Mouse (Mus musculus): ENCODE measurements around the gene Rbm33. TPM values are rescaled to one million over a fixed set of nuclear protein-coding genes. Genes with fewer than 3 reads are reported as not detected.

Gene Rbm33
- polyA plus RNA-seq, 1 experiment from 2014 or later: 16.8 TPM

- ATAC-seq (ENCODE audit: insufficient number of reproducible peaks, low FRiP score): no peak
- H3K9ac ChIP-seq: no peak overlapping the region
- WGBS: 77% methylated on average over 6 of the region's 6 CpGs
- H3K27ac ChIP-seq (ENCODE audit: poor library complexity, severe bottlenecking): no peak overlapping the region
- no peak overlapping the region for H3K4me3 ChIP-seq
- H3K9me3 ChIP-seq (replicated peaks): no peaks in the 10 kb centered on the region
- H3K36me3 ChIP-seq: no peaks in the 10 kb centered on the region
- peaks cover 19% of the 10 kb centered on the region for H3K4me1 ChIP-seq (replicated peaks)
- no peak overlapping the region for H3K4me2 ChIP-seq
- peaks cover 67% of the 10 kb centered on the region for H3K27me3 ChIP-seq (replicated peaks)
Observed at GRCm38 (mm10) chr5:28454546-28454945, 137.6 kb downstream of the Rbm33 start.

GRCm38 (mm10) chr5:28455721-28456120 lies 138.8 kb downstream of the Rbm33 start:
- 81% methylated on average over 5 of the region's 5 CpGs for WGBS
- no peak overlapping the region for H3K4me2 ChIP-seq
- no peak overlapping the region for H3K27ac ChIP-seq (ENCODE audit: poor library complexity, severe bottlenecking)
- H3K4me1 ChIP-seq (replicated peaks): peaks cover 27% of the 10 kb centered on the region
- no peaks in the 10 kb centered on the region for H3K36me3 ChIP-seq
- H3K9ac ChIP-seq: no peak overlapping the region
- H3K4me3 ChIP-seq: no peak overlapping the region
- peaks cover 71% of the 10 kb centered on the region for H3K27me3 ChIP-seq (replicated peaks)
- no peak for ATAC-seq (ENCODE audit: insufficient number of reproducible peaks, low FRiP score)
- H3K9me3 ChIP-seq (replicated peaks): no peaks in the 10 kb centered on the region

- H3K4me1 ChIP-seq (replicated peaks): peaks cover 27% of the 10 kb centered on the region
- peaks cover 77% of the 10 kb centered on the region for H3K27me3 ChIP-seq (replicated peaks)
- H3K36me3 ChIP-seq: no peaks in the 10 kb centered on the region
- no peak overlapping the region for H3K4me2 ChIP-seq
- no peaks in the 10 kb centered on the region for H3K9me3 ChIP-seq (replicated peaks)
- no peak for ATAC-seq (ENCODE audit: insufficient number of reproducible peaks, low FRiP score)
- no peak overlapping the region for H3K9ac ChIP-seq
- 64% methylated on average over 1 of the region's 1 CpGs for WGBS
- no peak overlapping the region for H3K4me3 ChIP-seq
- H3K27ac ChIP-seq (ENCODE audit: poor library complexity, severe bottlenecking): no peak overlapping the region
Observed at GRCm38 (mm10) chr5:28456366-28456765, 139.4 kb downstream of the Rbm33 start.

- Histone ChIP-seq H3K27me3 (replicated peaks) (peaks cover 89% of the 10 kb centered on the region), H3K27ac (ENCODE audit: poor library complexity, severe bottlenecking) (no peak overlapping the region), H3K4me3 (peak overlapping the region; percentile 44), H3K9me3 (replicated peaks) (no peaks in the 10 kb centered on the region), H3K4me2 (peak overlapping the region; percentile 76), H3K4me1 (replicated peaks) (peaks cover 31% of the 10 kb centered on the region), H3K36me3 (no peaks in the 10 kb centered on the region), H3K9ac (no peak overlapping the region)
- no peak for ATAC-seq (ENCODE audit: insufficient number of reproducible peaks, low FRiP score)
- 1% methylated on average over 95 of the region's 95 CpGs for WGBS
Observed at GRCm38 (mm10) chr5:28457921-28458641, 141.2 kb downstream of the Rbm33 start.

- no peak for ATAC-seq (ENCODE audit: insufficient number of reproducible peaks, low FRiP score)
- WGBS: under 1% methylated on average over 27 of the region's 27 CpGs
- Histone ChIP-seq H3K27ac (ENCODE audit: poor library complexity, severe bottlenecking) (no peak overlapping the region), H3K9ac (no peak overlapping the region), H3K27me3 (replicated peaks) (peaks cover 91% of the 10 kb centered on the region), H3K4me1 (replicated peaks) (peaks cover 36% of the 10 kb centered on the region), H3K4me3 (peak overlapping the region; percentile 44), H3K9me3 (replicated peaks) (no peaks in the 10 kb centered on the region), H3K36me3 (no peaks in the 10 kb centered on the region), H3K4me2 (peak overlapping the region; percentile 76)
Observed at GRCm38 (mm10) chr5:28458821-28459240, 141.9 kb downstream of the Rbm33 start.

- H3K27ac ChIP-seq (ENCODE audit: poor library complexity, severe bottlenecking): no peak overlapping the region
- no peaks in the 10 kb centered on the region for H3K9me3 ChIP-seq (replicated peaks)
- H3K27me3 ChIP-seq (replicated peaks): peaks cover 91% of the 10 kb centered on the region
- WGBS: under 1% methylated on average over 41 of the region's 41 CpGs
- no peaks in the 10 kb centered on the region for H3K36me3 ChIP-seq
- H3K4me1 ChIP-seq (replicated peaks): peaks cover 36% of the 10 kb centered on the region
- no peak overlapping the region for H3K9ac ChIP-seq
- H3K4me3 ChIP-seq: 0 out of 2 replicates have a peak overlapping the region, but pooled peaks have one; percentile 4
- no peak for ATAC-seq (ENCODE audit: insufficient number of reproducible peaks, low FRiP score)
- peak overlapping the region; percentile 76 for H3K4me2 ChIP-seq
Observed at GRCm38 (mm10) chr5:28459456-28460225, 142.7 kb downstream of the Rbm33 start.

GRCm38 (mm10) chr5:28460556-28461350 lies 143.8 kb downstream of the Rbm33 start:
- Histone ChIP-seq H3K36me3 (no peaks in the 10 kb centered on the region), H3K4me2 (no peak overlapping the region), H3K9me3 (replicated peaks) (no peaks in the 10 kb centered on the region), H3K9ac (no peak overlapping the region), H3K4me1 (replicated peaks) (peaks cover 47% of the 10 kb centered on the region), H3K4me3 (no peak overlapping the region), H3K27me3 (replicated peaks) (peaks cover 96% of the 10 kb centered on the region), H3K27ac (ENCODE audit: poor library complexity, severe bottlenecking) (no peak overlapping the region)
- WGBS: 1% methylated on average over 17 of the region's 17 CpGs
- no peak for ATAC-seq (ENCODE audit: insufficient number of reproducible peaks, low FRiP score)

- Histone ChIP-seq H3K9ac (no peak overlapping the region), H3K27ac (ENCODE audit: poor library complexity, severe bottlenecking) (no peak overlapping the region), H3K4me3 (no peak overlapping the region), H3K36me3 (no peaks in the 10 kb centered on the region), H3K4me1 (replicated peaks) (peaks cover 51% of the 10 kb centered on the region), H3K9me3 (replicated peaks) (no peaks in the 10 kb centered on the region), H3K27me3 (replicated peaks) (peaks cover 96% of the 10 kb centered on the region), H3K4me2 (no peak overlapping the region)
- WGBS: 8% methylated on average over 11 of the region's 11 CpGs
- no peak for ATAC-seq (ENCODE audit: insufficient number of reproducible peaks, low FRiP score)
Observed at GRCm38 (mm10) chr5:28461376-28461775, 144.5 kb downstream of the Rbm33 start.

GRCm38 (mm10) chr5:28462741-28463590 lies 146.0 kb downstream of the Rbm33 start:
- 3% methylated on average over 33 of the region's 33 CpGs for WGBS
- H3K36me3 ChIP-seq: no peaks in the 10 kb centered on the region
- H3K9ac ChIP-seq: no peak overlapping the region
- no peaks in the 10 kb centered on the region for H3K9me3 ChIP-seq (replicated peaks)
- no peak overlapping the region for H3K27ac ChIP-seq (ENCODE audit: poor library complexity, severe bottlenecking)
- H3K4me2 ChIP-seq: peak overlapping the region; percentile 35; the same call in 1 of the 2 replicates
- H3K27me3 ChIP-seq (replicated peaks): peaks cover 100% of the 10 kb centered on the region
- ATAC-seq (ENCODE audit: insufficient number of reproducible peaks, low FRiP score): no peak
- H3K4me3 ChIP-seq: peak overlapping the region; percentile 5; the same call in 1 of the 2 replicates
- peaks cover 51% of the 10 kb centered on the region for H3K4me1 ChIP-seq (replicated peaks)

- 5% methylated on average over 10 of the region's 10 CpGs for WGBS
- Histone ChIP-seq H3K27ac (ENCODE audit: poor library complexity, severe bottlenecking) (no peak overlapping the region), H3K36me3 (no peaks in the 10 kb centered on the region), H3K4me1 (replicated peaks) (peaks cover 44% of the 10 kb centered on the region), H3K4me2 (peak overlapping the region; percentile 92; the same call in 1 of the 2 replicates), H3K9ac (no peak overlapping the region), H3K4me3 (peak overlapping the region; percentile 54; the same call in 1 of the 2 replicates), H3K9me3 (replicated peaks) (no peaks in the 10 kb centered on the region), H3K27me3 (replicated peaks) (peaks cover 100% of the 10 kb centered on the region)
- ATAC-seq (ENCODE audit: insufficient number of reproducible peaks, low FRiP score): no peak
Observed at GRCm38 (mm10) chr5:28463656-28464055, 146.7 kb downstream of the Rbm33 start.
